Mouse (Mus musculus): ENCODE results near the gene Rnf2. TPM values are rescaled to one million over a fixed set of nuclear protein-coding genes. Genes with fewer than 3 reads are reported as not detected.
A peak's percentile ranks its signal among the peaks of the same experiment; 100 is the strongest.

Rnf2 gene
- polyA plus RNA-seq (2015; fragmentation: Nextera tagmentation; extraction: Ambion mirVana), result 84.2 and 85.3 TPM in 2 replicates

- Histone ChIP-seq H3K36me3 (ENCODE audit: control insufficient read depth, insufficient read depth, low read length) (no peaks in the 10 kb centered on the region; the same call in 1 of the 2 replicates), H3K4me3 (ENCODE audit: low read length) (peak within 1 kb of the TSS; percentile 88), H3K27ac (ENCODE audit: low read length) (peak within 1 kb of the TSS; percentile 98), H3K4me1 (replicated peaks; ENCODE audit: control insufficient read depth, insufficient read depth, low read length) (peaks cover 14% of the 10 kb centered on the region), H3K9me3 (ENCODE audit: control insufficient read depth, low read length) (no peaks in the 10 kb centered on the region), H3K4me2 (ENCODE audit: low read depth, low read length) (peak within 1 kb of the TSS; percentile 81), H3K9ac (ENCODE audit: low read length) (peak within 1 kb of the TSS; percentile 97), H3K27me3 (ENCODE audit: control insufficient read depth, insufficient read depth, low read depth, low read length) (no peaks in the 10 kb centered on the region)
- peak; percentile 98 for ATAC-seq (ENCODE audit: low read depth)
- under 1% methylated on average over 61 of the region's 90 CpGs for WGBS
Observed at GRCm38 (mm10) chr1:151500531-151501361, at the start of gene Rnf2. Gene Rnf2, minus strand, starts transcription at chr1:151500955.

- WGBS, result 69% methylated on average over 7 of the region's 7 CpGs
- no peaks in the 10 kb centered on the region for H3K27me3 ChIP-seq (ENCODE audit: control insufficient read depth, insufficient read depth, low read depth, low read length)
- H3K4me3 ChIP-seq (ENCODE audit: low read length), result no peak overlapping the region
- H3K4me1 ChIP-seq (replicated peaks; ENCODE audit: control insufficient read depth, insufficient read depth, low read length), result peaks cover 5% of the 10 kb centered on the region
- H3K4me2 ChIP-seq (ENCODE audit: low read depth, low read length), result no peak overlapping the region
- H3K36me3 ChIP-seq (ENCODE audit: control insufficient read depth, insufficient read depth, low read length), result no peaks in the 10 kb centered on the region
- no peaks in the 10 kb centered on the region for H3K9me3 ChIP-seq (ENCODE audit: control insufficient read depth, low read length)
- no peak overlapping the region for H3K9ac ChIP-seq (ENCODE audit: low read length)
- H3K27ac ChIP-seq (ENCODE audit: low read length), result no peak overlapping the region
- ATAC-seq (ENCODE audit: low read depth), result no peak
Observed at GRCm38 (mm10) chr1:151549794-151550193, 49.0 kb upstream of the Rnf2 start.

- H3K9me3 ChIP-seq (ENCODE audit: control insufficient read depth, low read length), result no peaks in the 10 kb centered on the region
- H3K4me2 ChIP-seq (ENCODE audit: low read depth, low read length), result no peak overlapping the region
- WGBS, result 55% methylated on average over 8 of the region's 8 CpGs
- no peak overlapping the region for H3K4me3 ChIP-seq (ENCODE audit: low read length)
- H3K36me3 ChIP-seq (ENCODE audit: control insufficient read depth, insufficient read depth, low read length), result no peaks in the 10 kb centered on the region
- peaks cover 5% of the 10 kb centered on the region for H3K4me1 ChIP-seq (replicated peaks; ENCODE audit: control insufficient read depth, insufficient read depth, low read length)
- H3K27ac ChIP-seq (ENCODE audit: low read length), result no peak overlapping the region
- ATAC-seq (ENCODE audit: low read depth), result no peak
- H3K9ac ChIP-seq (ENCODE audit: low read length), result no peak overlapping the region
- no peaks in the 10 kb centered on the region for H3K27me3 ChIP-seq (ENCODE audit: control insufficient read depth, insufficient read depth, low read depth, low read length)
Observed at GRCm38 (mm10) chr1:151548896-151549610, 48.3 kb upstream of the Rnf2 start.

GRCm38 (mm10) chr1:151545571-151545970 lies 44.8 kb upstream of the Rnf2 start:
- no peaks in the 10 kb centered on the region for H3K9me3 ChIP-seq (ENCODE audit: control insufficient read depth, low read length)
- H3K4me2 ChIP-seq (ENCODE audit: low read depth, low read length), result no peak overlapping the region
- peaks cover 3% of the 10 kb centered on the region; the same call in 1 of the 2 replicates for H3K4me1 ChIP-seq (replicated peaks; ENCODE audit: control insufficient read depth, insufficient read depth, low read length)
- 82% methylated on average over 7 of the region's 7 CpGs for WGBS
- ATAC-seq (ENCODE audit: low read depth), result no peak
- no peak overlapping the region for H3K27ac ChIP-seq (ENCODE audit: low read length)
- H3K27me3 ChIP-seq (ENCODE audit: control insufficient read depth, insufficient read depth, low read depth, low read length), result no peaks in the 10 kb centered on the region
- no peak overlapping the region for H3K4me3 ChIP-seq (ENCODE audit: low read length)
- no peak overlapping the region for H3K9ac ChIP-seq (ENCODE audit: low read length)
- no peaks in the 10 kb centered on the region for H3K36me3 ChIP-seq (ENCODE audit: control insufficient read depth, insufficient read depth, low read length)

- 94% methylated on average over 3 of the region's 3 CpGs for WGBS
- no peak for ATAC-seq (ENCODE audit: low read depth)
Observed at GRCm38 (mm10) chr1:151544581-151544980, 43.8 kb upstream of the Rnf2 start.

DNA sequence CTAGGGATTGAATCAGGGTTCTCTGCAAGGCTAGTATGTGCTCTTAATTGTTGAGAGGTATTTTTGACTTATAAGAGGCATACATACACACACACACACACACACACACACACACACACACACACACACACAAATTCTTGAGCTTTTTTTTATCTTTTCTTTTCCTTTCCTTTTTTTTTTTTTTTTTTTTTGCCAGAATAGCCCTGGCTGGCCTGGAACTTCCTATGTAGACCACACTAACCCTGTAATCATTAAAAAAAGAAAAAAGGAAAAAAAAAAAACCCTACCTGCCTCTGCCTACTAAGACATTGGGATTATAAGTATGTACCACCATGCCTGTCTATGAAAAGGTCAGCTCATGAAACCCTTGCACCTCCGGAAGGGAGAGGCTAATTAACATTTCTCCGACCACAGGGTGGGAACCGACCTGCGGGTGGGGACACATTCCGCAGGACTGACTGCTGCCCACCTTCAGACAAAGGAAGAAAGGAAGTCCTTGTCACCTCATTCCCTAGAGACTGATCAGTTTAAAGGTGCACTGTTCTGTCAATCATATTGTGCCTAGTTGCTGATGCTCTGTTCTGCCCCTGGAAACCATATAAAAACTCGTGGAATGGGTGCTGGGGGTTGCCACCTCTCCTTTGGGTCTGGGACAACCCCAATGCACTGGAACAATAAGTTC lies 43.2 kb upstream of the Rnf2 start:
- Histone ChIP-seq H3K27me3 (ENCODE audit: control insufficient read depth, insufficient read depth, low read depth, low read length) (no peaks in the 10 kb centered on the region), H3K9ac (ENCODE audit: low read length) (no peak overlapping the region), H3K4me2 (ENCODE audit: low read depth, low read length) (no peak overlapping the region), H3K4me3 (ENCODE audit: low read length) (no peak overlapping the region), H3K36me3 (ENCODE audit: control insufficient read depth, insufficient read depth, low read length) (no peaks in the 10 kb centered on the region), H3K27ac (ENCODE audit: low read length) (no peak overlapping the region), H3K9me3 (ENCODE audit: control insufficient read depth, low read length) (no peaks in the 10 kb centered on the region), H3K4me1 (replicated peaks; ENCODE audit: control insufficient read depth, insufficient read depth, low read length) (peaks cover 3% of the 10 kb centered on the region; the same call in 1 of the 2 replicates)
- WGBS, result 71% methylated on average over 6 of the region's 6 CpGs
- ATAC-seq (ENCODE audit: low read depth), result no peak

More at GRCm38 (mm10) chr1:151544581-151544980, 43.8 kb upstream of the Rnf2 start:
- H3K9me3 ChIP-seq (ENCODE audit: control insufficient read depth, low read length), result no peaks in the 10 kb centered on the region
- no peaks in the 10 kb centered on the region for H3K27me3 ChIP-seq (ENCODE audit: control insufficient read depth, insufficient read depth, low read depth, low read length)
- H3K36me3 ChIP-seq (ENCODE audit: control insufficient read depth, insufficient read depth, low read length), result no peaks in the 10 kb centered on the region
- peaks cover 3% of the 10 kb centered on the region; the same call in 1 of the 2 replicates for H3K4me1 ChIP-seq (replicated peaks; ENCODE audit: control insufficient read depth, insufficient read depth, low read length)
- H3K9ac ChIP-seq (ENCODE audit: low read length), result no peak overlapping the region
- H3K27ac ChIP-seq (ENCODE audit: low read length), result no peak overlapping the region
- H3K4me2 ChIP-seq (ENCODE audit: low read depth, low read length), result no peak overlapping the region
- no peak overlapping the region for H3K4me3 ChIP-seq (ENCODE audit: low read length)

GRCm38 (mm10) chr1:151526701-151527100 lies 25.9 kb upstream of the Rnf2 start:
- no peaks in the 10 kb centered on the region for H3K9me3 ChIP-seq (ENCODE audit: control insufficient read depth, low read length)
- H3K36me3 ChIP-seq (ENCODE audit: control insufficient read depth, insufficient read depth, low read length), result no peaks in the 10 kb centered on the region
- WGBS, result 69% methylated on average over 3 of the region's 3 CpGs
- H3K27me3 ChIP-seq (ENCODE audit: control insufficient read depth, insufficient read depth, low read depth, low read length), result no peaks in the 10 kb centered on the region
- H3K4me3 ChIP-seq (ENCODE audit: low read length), result no peak overlapping the region
- H3K27ac ChIP-seq (ENCODE audit: low read length), result no peak overlapping the region
- no peak overlapping the region for H3K9ac ChIP-seq (ENCODE audit: low read length)
- no peak overlapping the region for H3K4me2 ChIP-seq (ENCODE audit: low read depth, low read length)
- ATAC-seq (ENCODE audit: low read depth), result no peak
- H3K4me1 ChIP-seq (replicated peaks; ENCODE audit: control insufficient read depth, insufficient read depth, low read length), result no peaks in the 10 kb centered on the region

- Histone ChIP-seq H3K9me3 (ENCODE audit: control insufficient read depth, low read length) (no peaks in the 10 kb centered on the region), H3K27ac (ENCODE audit: low read length) (no peak overlapping the region), H3K9ac (ENCODE audit: low read length) (no peak overlapping the region), H3K4me1 (replicated peaks; ENCODE audit: control insufficient read depth, insufficient read depth, low read length) (no peaks in the 10 kb centered on the region), H3K36me3 (ENCODE audit: control insufficient read depth, insufficient read depth, low read length) (no peaks in the 10 kb centered on the region), H3K4me2 (ENCODE audit: low read depth, low read length) (no peak overlapping the region), H3K4me3 (ENCODE audit: low read length) (no peak overlapping the region), H3K27me3 (ENCODE audit: control insufficient read depth, insufficient read depth, low read depth, low read length) (no peaks in the 10 kb centered on the region)
- no peak for ATAC-seq (ENCODE audit: low read depth)
- 85% methylated on average over 13 of the region's 15 CpGs for WGBS
Observed at GRCm38 (mm10) chr1:151517571-151518250, 17.0 kb upstream of the Rnf2 start.

Data from lung, embryonic 16.5 days (tissue).